Mouse (Mus musculus) lung, postnatal 0 days (tissue): ENCODE data around the gene Lrrk1.

Experiments
- CTCF ChIP-seq: IDR thresholded peaks from 2 replicates; pipeline ENCODE4 v1.5.1; 2016; ENCODE audit warnings: antibody characterized with exemption, mild to moderate bottlenecking
- EP300 ChIP-seq: IDR thresholded peaks from 2 replicates; pipeline ENCODE4 v1.6.1; 2016; ENCODE audit warnings: antibody characterized with exemption, mild to moderate bottlenecking, control low read depth

DNA sequence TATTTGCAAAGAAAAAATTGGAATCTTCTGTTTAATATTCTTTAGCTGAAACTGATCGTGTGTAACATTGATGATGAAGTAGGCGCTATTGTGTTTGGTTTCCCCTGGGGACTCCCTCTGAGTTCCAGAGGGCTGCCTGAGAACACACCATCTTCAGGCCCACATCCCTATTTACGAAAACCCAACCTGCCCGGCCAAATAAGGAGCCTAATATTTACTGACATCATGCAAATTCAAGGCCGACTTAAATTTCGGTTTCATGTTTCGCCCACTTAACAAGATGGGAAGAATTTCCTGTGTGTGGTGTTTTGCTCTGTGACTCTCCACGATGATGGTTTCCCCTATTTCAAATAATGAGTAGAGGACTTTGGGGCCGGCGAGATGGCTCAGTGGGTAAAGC, 189.7 kb downstream of the Lrrk1 start:
- TF ChIP-seq CTCF: no peak
- no peak for TF ChIP-seq EP300
